Mouse (Mus musculus) hindbrain, embryonic 16.5 days (tissue): ENCODE measurements around the gene Hpdl. TPM values are rescaled to one million over a fixed set of nuclear protein-coding genes. Genes with fewer than 3 reads are reported as not detected.
A peak's percentile ranks its signal among the peaks of the same experiment; 100 is the strongest.

Experiments used
- ATAC-seq: fragments of 200-750 bp; cut with Nextera tagmentation; 2 replicates; pipeline ENCODE4 v1.8.0; 2017; ENCODE audit warnings: moderate TSS enrichment, moderate library complexity
- H3K27ac ChIP-seq: fragments of 300-500 bp; sonication (generic); 2 replicates; pipeline ENCODE4 v1.5.1; 2014; ENCODE audit warnings: low read depth, mild to moderate bottlenecking, control low read depth, low read length, moderate library complexity
- H3K27me3 ChIP-seq: fragments of 300-500 bp; sonication (generic); replicated peaks from 2 replicates; pipeline ENCODE4 v1.6.1; 2014; ENCODE audit warnings: low read length; ENCODE audit not compliant: control insufficient read depth, insufficient read depth
- H3K36me3 ChIP-seq: fragments of 300-500 bp; sonication (generic); 2 replicates; pipeline ENCODE4 v1.6.1; 2014; ENCODE audit warnings: mild to moderate bottlenecking, low read length, moderate library complexity, mixed read lengths; ENCODE audit not compliant: control insufficient read depth, insufficient read depth
- H3K4me1 ChIP-seq: fragments of 300-500 bp; sonication (generic); 2 replicates; pipeline ENCODE4 v1.6.1; 2014; ENCODE audit warnings: low read depth, low read length; ENCODE audit not compliant: control insufficient read depth, insufficient read depth
- H3K4me2 ChIP-seq: fragments of 300-500 bp; sonication (generic); 2 replicates; pipeline ENCODE4 v1.6.1; 2014; ENCODE audit warnings: mild to moderate bottlenecking, low read length, control low read depth, moderate library complexity
- H3K4me3 ChIP-seq: fragments of 300-500 bp; sonication (generic); 2 replicates; pipeline ENCODE4 v1.5.1; 2014; ENCODE audit warnings: mild to moderate bottlenecking, low read length, control low read depth, moderate library complexity
- H3K9ac ChIP-seq: fragments of 300-500 bp; sonication (generic); 2 replicates; pipeline ENCODE4 v1.6.1; 2014; ENCODE audit warnings: low read depth, mild to moderate bottlenecking, control low read depth, low read length, moderate library complexity
- H3K9me3 ChIP-seq: fragments of 300-500 bp; sonication (generic); 2 replicates; pipeline ENCODE4 v1.6.1; 2014; ENCODE audit warnings: mild to moderate bottlenecking, low read length, moderate library complexity; ENCODE audit not compliant: control insufficient read depth
- WGBS: fragments of 180-500 bp; shearing (Covaris S2); extraction: QIAGEN DNeasy Blood & Tissue Kit; methylation state at CpG from one replicate; pipeline ENCODE4 v1.1.7; 2014; 5-methylcytosine and 5-hydroxymethylcytosine counted together
- polyA plus RNA-seq: library from polyadenylated mRNA; unstranded; fragments of >200 nt; fragmentation: Nextera tagmentation; extraction: Ambion mirVana; gene quantifications from 2 replicates; pipeline ENCODE4 v1.2.1, GENCODE M21; 2015

Hpdl gene
- polyA plus RNA-seq, 1 experiment from 2014 or later: 2.3 TPM

DNA sequence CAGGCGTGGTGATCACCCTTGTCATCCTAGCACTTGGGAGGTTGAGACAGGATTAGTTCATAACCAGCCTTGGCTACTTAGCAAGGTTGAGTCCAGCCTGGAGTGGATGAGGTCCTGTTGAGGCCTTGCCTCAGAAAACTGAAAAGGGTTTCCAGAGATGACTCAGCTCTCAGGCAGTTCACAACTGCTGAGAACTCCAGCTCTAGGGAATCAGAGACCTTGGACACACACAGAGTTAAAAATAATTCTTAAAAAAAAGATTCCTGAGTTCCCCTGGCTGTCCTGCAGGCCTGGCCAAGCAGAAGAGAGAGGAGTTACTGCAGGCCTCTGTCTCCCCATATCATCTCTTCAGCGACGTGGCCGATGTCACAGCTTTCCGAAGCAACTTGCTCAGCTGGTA lies 6.2 kb downstream of the Hpdl start:
- no peaks in the 10 kb centered on the region for H3K9me3 ChIP-seq
- H3K27me3 ChIP-seq: peaks cover 5% of the 10 kb centered on the region
- no peak overlapping the region for H3K27ac ChIP-seq
- no peak overlapping the region for H3K4me3 ChIP-seq
- WGBS: 80% methylated on average over 5 of the region's 5 CpGs
- no peaks in the 10 kb centered on the region for H3K36me3 ChIP-seq
- H3K4me2 ChIP-seq: no peak overlapping the region
- no peak for ATAC-seq
- H3K4me1 ChIP-seq: no peaks in the 10 kb centered on the region
- H3K9ac ChIP-seq: no peak overlapping the region

DNA sequence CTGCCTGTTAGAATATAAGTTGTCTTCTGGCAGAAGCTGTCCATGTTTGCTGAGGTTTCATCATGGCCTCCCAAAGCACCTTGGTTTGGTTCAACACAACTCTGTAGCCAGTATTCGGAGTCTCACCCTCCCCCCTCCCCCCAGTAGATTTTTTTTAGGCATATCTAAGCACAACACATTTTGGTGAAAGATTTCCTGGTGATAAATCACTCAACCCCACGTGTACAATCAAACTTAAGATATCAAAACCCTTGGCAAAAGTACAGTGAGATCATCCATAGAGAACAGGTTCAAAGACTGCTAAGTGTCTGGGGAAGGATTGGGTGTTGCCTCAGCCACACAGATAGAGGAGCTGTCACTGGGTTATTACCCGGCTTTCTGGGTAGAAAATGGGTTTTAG lies 10.5 kb downstream of the Hpdl start:
- Histone ChIP-seq H3K4me1 (peaks cover 9% of the 10 kb centered on the region), H3K4me3 (no peak overlapping the region), H3K9me3 (no peaks in the 10 kb centered on the region), H3K27me3 (no peaks in the 10 kb centered on the region), H3K9ac (no peak overlapping the region), H3K36me3 (no peaks in the 10 kb centered on the region), H3K27ac (no peak overlapping the region), H3K4me2 (no peak overlapping the region)
- WGBS: 86% methylated on average over 3 of the region's 3 CpGs
- ATAC-seq: no peak

DNA sequence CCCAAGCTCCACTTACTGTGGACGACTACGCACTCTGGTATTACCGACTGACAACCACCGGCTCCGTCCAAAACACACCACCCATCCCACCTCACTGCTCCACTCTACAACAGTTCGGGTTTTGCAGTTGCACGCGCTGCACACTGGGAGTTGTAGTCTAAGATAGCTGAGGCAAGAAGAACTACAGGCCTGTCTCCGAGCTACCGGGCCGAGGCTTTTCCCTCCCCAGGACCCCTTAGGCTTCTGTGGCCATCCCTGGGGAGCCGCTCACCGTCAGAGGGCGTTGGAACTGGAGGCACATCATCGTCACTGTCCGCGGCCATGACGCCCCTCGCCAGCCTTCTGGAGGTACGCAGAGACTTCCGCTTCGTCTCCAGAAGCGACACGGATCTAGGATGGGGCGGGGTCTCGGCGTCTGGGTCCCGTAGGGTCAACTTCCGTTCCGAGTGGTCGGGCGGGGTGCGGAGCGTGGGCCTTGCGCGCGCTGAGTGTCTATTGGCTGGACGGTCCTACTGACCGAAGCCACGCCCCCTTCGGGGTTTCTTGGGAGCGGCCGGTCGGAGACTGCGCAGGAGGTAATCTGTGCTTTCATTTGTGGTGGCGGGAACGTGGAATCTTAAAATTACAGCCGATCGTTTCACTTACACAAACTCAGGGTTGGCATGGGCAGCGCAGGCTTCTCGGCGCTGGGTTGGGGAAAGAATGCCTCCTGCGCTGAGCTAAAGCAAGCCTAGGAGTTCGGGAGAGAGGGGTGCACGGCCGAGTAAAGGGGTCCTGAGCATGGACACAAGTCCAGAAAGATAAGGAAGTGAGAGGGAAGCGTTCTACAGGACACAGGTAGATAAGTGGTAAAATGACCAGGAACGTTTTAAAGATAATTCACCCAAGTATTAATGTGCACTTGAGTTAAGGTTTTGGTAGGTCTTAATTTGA lies 14.0 kb downstream of the Hpdl start, which contains the start of the genes Toe1 and Mutyh:
Gene Toe1, minus strand, starts transcription at position 444 of the 933 bp plus-strand sequence.
Gene Mutyh, plus strand, starts transcription at position 527 of the 933 bp plus-strand sequence.
- peak; percentile 99 for ATAC-seq

DNA sequence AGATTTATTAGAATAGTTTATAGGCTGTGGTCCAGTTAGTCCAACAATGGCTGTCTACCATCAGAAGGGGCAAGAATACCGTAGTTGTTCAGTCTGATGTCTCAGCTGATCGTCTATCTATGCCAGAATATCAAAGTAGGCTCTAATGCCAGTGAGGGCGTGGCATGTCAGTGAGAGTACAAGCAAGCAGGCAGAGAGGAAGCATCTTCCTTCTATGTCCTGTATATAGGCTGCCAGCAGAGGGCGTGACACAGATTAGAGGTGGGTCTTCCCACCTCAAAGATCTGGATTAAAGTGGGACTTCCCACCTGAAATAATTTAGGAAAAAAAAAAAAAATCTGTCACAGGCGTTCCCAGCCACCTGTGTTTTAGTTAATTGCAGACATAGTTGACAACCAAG lies 21.6 kb downstream of the Hpdl start:
- ATAC-seq: no peak
- H3K27me3 ChIP-seq: no peaks in the 10 kb centered on the region
- H3K4me1 ChIP-seq: no peaks in the 10 kb centered on the region
- no peak overlapping the region for H3K9ac ChIP-seq
- WGBS: 40% methylated on average over 5 of the region's 5 CpGs
- H3K27ac ChIP-seq: no peak overlapping the region
- H3K36me3 ChIP-seq: peaks cover 19% of the 10 kb centered on the region
- no peaks in the 10 kb centered on the region for H3K9me3 ChIP-seq
- H3K4me2 ChIP-seq: no peak overlapping the region
- H3K4me3 ChIP-seq: no peak overlapping the region

More for the DNA sequence above, 14.0 kb downstream of the Hpdl start, which contains the start of the genes Toe1 and Mutyh:
- peak within 1 kb of the TSS; percentile 76 for H3K4me3 ChIP-seq
- H3K4me2 ChIP-seq: peak within 1 kb of the TSS; percentile 81
- H3K27ac ChIP-seq: peak within 1 kb of the TSS; percentile 94
- peak within 1 kb of the TSS; percentile 81 for H3K9ac ChIP-seq
- under 1% methylated on average over 58 of the region's 58 CpGs for WGBS
- peaks cover 21% of the 10 kb centered on the region for H3K36me3 ChIP-seq
- H3K27me3 ChIP-seq: no peaks in the 10 kb centered on the region
- peaks cover 9% of the 10 kb centered on the region for H3K4me1 ChIP-seq
- no peaks in the 10 kb centered on the region for H3K9me3 ChIP-seq

DNA sequence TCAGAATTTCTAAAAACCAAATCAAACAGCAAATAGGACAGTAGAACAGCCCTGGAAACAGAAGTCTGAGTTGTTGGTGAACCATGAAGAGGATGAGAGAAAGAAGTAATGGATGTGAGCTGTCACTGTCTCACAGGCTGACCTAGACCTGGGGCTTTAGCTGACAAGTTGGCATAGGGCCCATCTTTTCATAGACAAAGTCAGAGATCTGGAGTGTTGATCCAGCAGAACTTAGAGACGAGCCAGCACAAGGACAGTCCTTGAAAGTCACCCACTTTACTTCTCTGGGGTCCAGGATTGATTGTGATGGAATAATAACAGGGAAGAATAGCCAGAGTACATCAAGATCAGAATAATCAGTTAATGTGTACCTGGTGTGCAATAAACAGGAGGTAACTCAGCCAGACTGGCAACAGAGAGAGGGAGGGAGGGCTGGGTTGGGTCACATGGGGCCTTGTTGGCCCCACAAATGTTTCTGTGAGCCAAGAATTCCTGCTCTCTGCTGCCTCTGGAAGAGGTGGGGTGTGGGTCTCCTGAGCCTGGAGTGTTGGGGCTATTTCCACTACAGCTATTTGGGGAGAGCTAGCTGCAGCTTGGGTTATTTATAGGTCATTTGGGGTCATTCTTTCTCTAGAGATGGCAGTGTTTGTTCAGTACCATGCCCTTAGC lies 24.9 kb downstream of the Hpdl start:
- 66% methylated on average over 1 of the region's 1 CpGs for WGBS
- no peak overlapping the region for H3K9ac ChIP-seq
- H3K4me2 ChIP-seq: no peak overlapping the region
- ATAC-seq: no peak
- H3K36me3 ChIP-seq: no peaks in the 10 kb centered on the region
- no peaks in the 10 kb centered on the region for H3K27me3 ChIP-seq
- no peaks in the 10 kb centered on the region for H3K9me3 ChIP-seq
- H3K27ac ChIP-seq: no peak overlapping the region
- H3K4me3 ChIP-seq: no peak overlapping the region
- H3K4me1 ChIP-seq: no peaks in the 10 kb centered on the region

DNA sequence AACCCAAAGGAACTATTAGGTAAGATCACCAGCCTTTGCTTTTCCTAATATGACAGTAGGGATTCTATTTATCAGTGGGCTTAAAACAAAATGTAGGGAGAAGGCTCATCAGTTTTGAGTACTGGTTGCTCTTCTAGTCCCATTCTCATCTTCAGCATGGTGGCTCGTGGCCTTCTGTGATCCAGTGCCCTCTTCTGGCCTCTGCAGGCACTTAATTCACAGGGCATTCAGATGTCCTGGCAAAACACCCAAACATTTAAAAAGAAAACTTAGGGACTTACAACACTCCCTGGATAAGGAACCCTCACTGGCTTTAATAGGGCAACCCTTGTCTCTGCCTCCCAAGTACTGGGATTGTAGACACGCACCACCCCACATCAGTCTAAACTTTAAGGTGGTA lies 27.2 kb downstream of the Hpdl start:
- H3K9me3 ChIP-seq: no peaks in the 10 kb centered on the region
- H3K9ac ChIP-seq: no peak overlapping the region
- no peak overlapping the region for H3K4me2 ChIP-seq
- no peak for ATAC-seq
- H3K27me3 ChIP-seq: no peaks in the 10 kb centered on the region
- no peaks in the 10 kb centered on the region for H3K36me3 ChIP-seq
- WGBS: 77% methylated on average over 2 of the region's 2 CpGs
- no peak overlapping the region for H3K4me3 ChIP-seq
- no peak overlapping the region for H3K27ac ChIP-seq
- no peaks in the 10 kb centered on the region for H3K4me1 ChIP-seq

DNA sequence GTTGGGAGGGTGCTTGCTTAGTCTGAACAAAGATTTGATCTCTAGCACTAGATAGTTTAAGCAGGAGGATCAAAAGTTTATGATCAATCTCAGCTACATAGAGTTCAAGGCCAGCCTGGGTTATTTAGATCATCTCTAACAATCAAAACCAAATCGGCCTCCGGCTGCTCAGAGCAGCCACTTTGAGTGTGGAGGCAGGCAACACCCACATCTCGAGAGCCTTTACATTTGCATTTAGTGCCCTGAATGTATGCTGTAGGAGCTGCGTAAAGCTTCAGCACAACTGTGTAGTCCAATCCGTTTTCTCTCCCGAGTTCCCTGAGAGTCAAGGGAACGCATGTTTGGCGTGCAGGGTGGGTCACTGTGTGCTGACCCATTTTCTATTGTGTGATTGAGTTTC lies 29.1 kb downstream of the Hpdl start:
- no peak for ATAC-seq

DNA sequence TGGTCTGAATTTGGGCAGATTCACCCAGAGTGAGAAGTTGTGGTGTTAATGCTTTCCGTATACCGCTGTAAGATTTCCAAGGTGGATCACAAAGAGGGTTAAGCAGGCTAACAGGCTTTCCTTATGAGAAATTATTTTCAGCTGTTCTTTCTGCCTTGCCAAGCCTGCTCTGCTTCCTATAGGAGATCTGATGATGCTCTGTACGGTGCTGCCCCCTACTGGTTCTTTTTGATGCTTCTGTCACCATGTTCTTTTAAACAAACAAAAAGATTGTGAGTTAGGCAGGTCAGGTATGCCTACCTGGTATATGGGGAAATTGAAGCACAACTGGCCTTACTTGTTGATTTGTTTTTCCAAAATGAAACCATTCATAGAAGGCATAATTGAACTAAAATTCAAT lies 32.6 kb downstream of the Hpdl start:
- 12% methylated on average over 3 of the region's 3 CpGs for WGBS
- Histone ChIP-seq H3K4me2 (no peak overlapping the region), H3K4me1 (no peaks in the 10 kb centered on the region), H3K27me3 (no peaks in the 10 kb centered on the region), H3K9ac (no peak overlapping the region), H3K4me3 (no peak overlapping the region), H3K27ac (no peak overlapping the region), H3K9me3 (no peaks in the 10 kb centered on the region), H3K36me3 (no peaks in the 10 kb centered on the region)
- peak; percentile 67 for ATAC-seq

More for the DNA sequence above, 29.1 kb downstream of the Hpdl start:
- no peaks in the 10 kb centered on the region for H3K27me3 ChIP-seq
- no peaks in the 10 kb centered on the region for H3K9me3 ChIP-seq
- H3K27ac ChIP-seq: no peak overlapping the region
- no peaks in the 10 kb centered on the region for H3K4me1 ChIP-seq
- no peak overlapping the region for H3K9ac ChIP-seq
- no peak overlapping the region for H3K4me2 ChIP-seq
- H3K36me3 ChIP-seq: no peaks in the 10 kb centered on the region
- no peak overlapping the region for H3K4me3 ChIP-seq
- WGBS: 89% methylated on average over 8 of the region's 8 CpGs
